Mouse (Mus musculus): ENCODE measurements around the gene Pitpna. TPM values are rescaled to one million over a fixed set of nuclear protein-coding genes. Genes with fewer than 3 reads are reported as not detected.

The Pitpna gene
- polyA plus RNA-seq, 1 experiment from 2014 or later: 136 TPM

GRCm38 (mm10) chr11:75668621-75669020 lies 80.7 kb downstream of the Pitpna start:
- H3K4me2 ChIP-seq (replicated peaks): no peak overlapping the region
- H3K4me3 ChIP-seq (replicated peaks; ENCODE audit: low read length): no peak overlapping the region
- peaks cover 14% of the 10 kb centered on the region for H3K36me3 ChIP-seq (replicated peaks; ENCODE audit: control insufficient read depth, insufficient read depth)
- no peak overlapping the region for H3K9ac ChIP-seq
- no peaks in the 10 kb centered on the region for H3K4me1 ChIP-seq (replicated peaks; ENCODE audit: control insufficient read depth, insufficient read depth, low read length)
- ATAC-seq (ENCODE audit: low FRiP score) (no peak), DNase-seq (ENCODE audit: low spot score) (no peak)
- 84% methylated on average over 3 of the region's 3 CpGs for WGBS
- no peaks in the 10 kb centered on the region for H3K9me3 ChIP-seq (ENCODE audit: control insufficient read depth, low read length)
- no peak overlapping the region for H3K27ac ChIP-seq
- H3K27me3 ChIP-seq (ENCODE audit: control insufficient read depth, insufficient read depth, low read length): no peaks in the 10 kb centered on the region

GRCm38 (mm10) chr11:75669176-75669852 lies 81.4 kb downstream of the Pitpna start:
- H3K27ac ChIP-seq: no peak overlapping the region
- H3K9me3 ChIP-seq (ENCODE audit: control insufficient read depth, low read length): no peaks in the 10 kb centered on the region

GRCm38 (mm10) chr11:75669853-75670200 lies 81.9 kb downstream of the Pitpna start:
- H3K4me3 ChIP-seq (replicated peaks; ENCODE audit: low read length): no peak overlapping the region
- no peak for ATAC-seq (ENCODE audit: low FRiP score)
- peaks cover 14% of the 10 kb centered on the region for H3K36me3 ChIP-seq (replicated peaks; ENCODE audit: control insufficient read depth, insufficient read depth)
- H3K4me1 ChIP-seq (replicated peaks; ENCODE audit: control insufficient read depth, insufficient read depth, low read length): no peaks in the 10 kb centered on the region
- H3K4me2 ChIP-seq (replicated peaks): no peak overlapping the region
- H3K9me3 ChIP-seq (ENCODE audit: control insufficient read depth, low read length): no peaks in the 10 kb centered on the region
- DNase-seq (ENCODE audit: low spot score): no peak
- WGBS: 92% methylated on average over 12 of the region's 12 CpGs
- no peak overlapping the region for H3K27ac ChIP-seq
- H3K27me3 ChIP-seq (ENCODE audit: control insufficient read depth, insufficient read depth, low read length): no peaks in the 10 kb centered on the region
- H3K9ac ChIP-seq: no peak overlapping the region

More at GRCm38 (mm10) chr11:75669176-75669852, 81.4 kb downstream of the Pitpna start:
- H3K9ac ChIP-seq: no peak overlapping the region
- 88% methylated on average over 11 of the region's 11 CpGs for WGBS
- no peak for DNase-seq (ENCODE audit: low spot score)
- H3K4me3 ChIP-seq (replicated peaks; ENCODE audit: low read length): no peak overlapping the region
- H3K36me3 ChIP-seq (replicated peaks; ENCODE audit: control insufficient read depth, insufficient read depth): peaks cover 14% of the 10 kb centered on the region
- no peaks in the 10 kb centered on the region for H3K27me3 ChIP-seq (ENCODE audit: control insufficient read depth, insufficient read depth, low read length)
- no peaks in the 10 kb centered on the region for H3K4me1 ChIP-seq (replicated peaks; ENCODE audit: control insufficient read depth, insufficient read depth, low read length)
- ATAC-seq (ENCODE audit: low FRiP score): no peak
- no peak overlapping the region for H3K4me2 ChIP-seq (replicated peaks)

- ATAC-seq (ENCODE audit: low FRiP score) (no peak), DNase-seq (ENCODE audit: low spot score) (no peak)
- 78% methylated on average over 22 of the region's 22 CpGs for WGBS
- no peak overlapping the region for H3K9ac ChIP-seq
- peaks cover 11% of the 10 kb centered on the region for H3K36me3 ChIP-seq (replicated peaks; ENCODE audit: control insufficient read depth, insufficient read depth)
- H3K4me3 ChIP-seq (replicated peaks; ENCODE audit: low read length): no peak overlapping the region
- H3K27ac ChIP-seq: no peak overlapping the region
- H3K27me3 ChIP-seq (ENCODE audit: control insufficient read depth, insufficient read depth, low read length): no peaks in the 10 kb centered on the region
- H3K4me2 ChIP-seq (replicated peaks): no peak overlapping the region
- no peaks in the 10 kb centered on the region for H3K9me3 ChIP-seq (ENCODE audit: control insufficient read depth, low read length)
- H3K4me1 ChIP-seq (replicated peaks; ENCODE audit: control insufficient read depth, insufficient read depth, low read length): no peaks in the 10 kb centered on the region
Observed at GRCm38 (mm10) chr11:75671426-75672180, 83.7 kb downstream of the Pitpna start.

GRCm38 (mm10) chr11:75673411-75673810 lies 85.5 kb downstream of the Pitpna start:
- 0 out of 2 replicates have a peak, but pooled peaks cover under 1% of the 10 kb centered on the region for H3K4me1 ChIP-seq (replicated peaks; ENCODE audit: control insufficient read depth, insufficient read depth, low read length)
- ATAC-seq (ENCODE audit: low FRiP score): no peak

GRCm38 (mm10) chr11:75674875-75675274 lies 87.0 kb downstream of the Pitpna start:
- 83% methylated on average over 3 of the region's 3 CpGs for WGBS
- no peak for ATAC-seq (ENCODE audit: low FRiP score)
- no peaks in the 10 kb centered on the region for H3K9me3 ChIP-seq (ENCODE audit: control insufficient read depth, low read length)

More at GRCm38 (mm10) chr11:75673411-75673810, 85.5 kb downstream of the Pitpna start:
- no peak overlapping the region for H3K27ac ChIP-seq
- no peak overlapping the region for H3K9ac ChIP-seq
- no peak for DNase-seq (ENCODE audit: low spot score)
- no peaks in the 10 kb centered on the region for H3K9me3 ChIP-seq (ENCODE audit: control insufficient read depth, low read length)
- H3K4me3 ChIP-seq (replicated peaks; ENCODE audit: low read length): no peak overlapping the region
- no peak overlapping the region for H3K4me2 ChIP-seq (replicated peaks)
- H3K36me3 ChIP-seq (replicated peaks; ENCODE audit: control insufficient read depth, insufficient read depth): peaks cover 11% of the 10 kb centered on the region
- 96% methylated on average over 5 of the region's 5 CpGs for WGBS
- no peaks in the 10 kb centered on the region for H3K27me3 ChIP-seq (ENCODE audit: control insufficient read depth, insufficient read depth, low read length)

GRCm38 (mm10) chr11:75677881-75678746 lies 90.2 kb downstream of the Pitpna start:
- 91% methylated on average over 3 of the region's 3 CpGs for WGBS
- peak overlapping the region; percentile 43; the same call in 1 of the 2 replicates for H3K9ac ChIP-seq
- DNase-seq (ENCODE audit: low spot score): no peak

More at GRCm38 (mm10) chr11:75674875-75675274, 87.0 kb downstream of the Pitpna start:
- no peak overlapping the region for H3K9ac ChIP-seq
- no peak for DNase-seq (ENCODE audit: low spot score)
- H3K4me1 ChIP-seq (replicated peaks; ENCODE audit: control insufficient read depth, insufficient read depth, low read length): 0 out of 2 replicates have a peak, but pooled peaks cover 3% of the 10 kb centered on the region
- no peaks in the 10 kb centered on the region for H3K27me3 ChIP-seq (ENCODE audit: control insufficient read depth, insufficient read depth, low read length)
- H3K36me3 ChIP-seq (replicated peaks; ENCODE audit: control insufficient read depth, insufficient read depth): 0 out of 2 replicates have a peak, but pooled peaks cover 6% of the 10 kb centered on the region
- no peak overlapping the region for H3K4me3 ChIP-seq (replicated peaks; ENCODE audit: low read length)
- no peak overlapping the region for H3K27ac ChIP-seq
- no peak overlapping the region for H3K4me2 ChIP-seq (replicated peaks)

More at GRCm38 (mm10) chr11:75677881-75678746, 90.2 kb downstream of the Pitpna start:
- H3K4me2 ChIP-seq (replicated peaks): peak overlapping the region; percentile 82
- no peaks in the 10 kb centered on the region for H3K27me3 ChIP-seq (ENCODE audit: control insufficient read depth, insufficient read depth, low read length)
- no peaks in the 10 kb centered on the region for H3K9me3 ChIP-seq (ENCODE audit: control insufficient read depth, low read length)
- peaks cover 17% of the 10 kb centered on the region for H3K4me1 ChIP-seq (replicated peaks; ENCODE audit: control insufficient read depth, insufficient read depth, low read length)
- H3K27ac ChIP-seq: peak overlapping the region; percentile 87
- 0 out of 2 replicates have a peak, but pooled peaks cover 4% of the 10 kb centered on the region for H3K36me3 ChIP-seq (replicated peaks; ENCODE audit: control insufficient read depth, insufficient read depth)
- peak overlapping the region; percentile 77 for H3K4me3 ChIP-seq (replicated peaks; ENCODE audit: low read length)
- ATAC-seq (ENCODE audit: low FRiP score): no peak
